Mouse (Mus musculus) left cerebral cortex, adult 2 months (tissue): Measurements from ENCODE around the gene Prkcd. TPM values are rescaled to one million over a fixed set of nuclear protein-coding genes. Genes with fewer than 3 reads are reported as not detected.
A peak's percentile ranks its signal among the peaks of the same experiment; 100 is the strongest.

Experiments used
- DNase-seq, 2 experiments: peaks; one replicate each; pipeline ENCODE4 v3.0.0; 2021 to 2022; ENCODE audit warnings: low spot score in 2 of 2, mixed read lengths in 1 of 2; ENCODE audit errors: extremely low spot score in 1 of 2
- H3K27ac ChIP-seq: fragments of 200-600 bp; 2 replicates; pipeline ENCODE4 v1.8.1; 2022
- H3K4me3 ChIP-seq: fragments of 200-600 bp; 2 replicates; pipeline ENCODE4 v1.8.1; 2022
- CTCF ChIP-seq: fragments of 200-600 bp; IDR thresholded peaks from 2 replicates; pipeline ENCODE4 v1.8.1; 2022; ENCODE audit warnings: antibody characterized with exemption, mild to moderate bottlenecking, moderate library complexity
- intact Hi-C: fragments of 180-260 bp; cut with DNase I; formaldehyde crosslinking; loops from one replicate; pipeline ENCODE4 v1.15.1; 2025
- total RNA-seq, 2 experiments: library from RNA; stranded (reverse); gene quantifications; 2 replicates each; pipeline ENCODE4 v1.2.3; 2021

The Prkcd gene
- total RNA-seq, 2 experiments from 2014 or later = 10.5 to 16.1 TPM

- peak in 1 of 2 experiments; percentile 35 for DNase-seq
- no peak overlapping the region for H3K4me3 ChIP-seq
- H3K27ac ChIP-seq = no peak overlapping the region
- intact Hi-C loops = loop anchor here (5.0 kb wide), 1 partner anchor 59 kb away; no protein-coding TSS in a partner anchor
- TF ChIP-seq CTCF = peak; percentile 50
Measured at GRCm38 (mm10) chr14:30650969-30651368, 25.0 kb upstream of the Prkcd start.

DNA sequence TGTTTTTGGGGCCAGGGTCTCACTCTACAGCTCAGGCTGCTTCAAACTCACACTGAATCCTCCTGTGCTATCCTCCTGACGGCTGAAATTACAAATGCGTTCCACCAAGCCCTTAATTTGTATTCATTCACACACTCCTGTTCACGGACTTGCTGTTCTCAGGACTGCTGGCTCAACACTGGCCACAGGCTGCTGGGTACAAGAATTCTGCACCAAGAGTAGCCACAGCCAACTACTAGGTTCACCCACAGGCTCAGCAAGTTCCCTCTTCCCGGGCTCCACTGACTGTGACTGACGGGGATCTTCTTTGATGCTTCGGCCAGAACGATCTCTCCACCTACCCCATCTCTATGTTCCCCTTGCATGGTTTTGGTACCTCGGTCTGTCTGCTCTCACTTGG lies 23.7 kb upstream of the Prkcd start:
- H3K27ac ChIP-seq = no peak overlapping the region
- no peak overlapping the region for H3K4me3 ChIP-seq
- intact Hi-C loops = loop anchor here (5.0 kb wide), 1 partner anchor 57 kb away; no protein-coding TSS in a partner anchor
- TF ChIP-seq CTCF = no peak
- no peak for DNase-seq

DNA sequence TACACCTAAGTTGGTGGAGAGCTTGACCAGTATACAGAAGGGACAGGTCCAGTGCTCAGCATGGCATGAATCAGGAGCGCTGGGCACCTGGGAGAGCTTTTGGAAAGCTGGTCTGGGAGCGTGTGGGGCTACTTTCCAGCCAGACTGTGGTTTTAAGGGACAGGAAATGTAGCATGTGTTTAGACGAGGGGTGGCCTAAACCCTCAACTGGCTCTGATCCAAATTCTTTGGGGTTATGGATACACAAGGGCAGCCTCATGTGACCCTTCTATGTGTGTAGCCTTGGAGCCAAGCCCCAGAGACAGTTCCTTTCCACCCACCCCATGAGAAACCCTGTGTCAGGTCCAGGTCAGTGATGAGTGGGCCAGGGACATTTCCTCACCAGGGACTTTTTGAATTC lies 22.5 kb upstream of the Prkcd start:
- no peak overlapping the region for H3K4me3 ChIP-seq
- no peak for DNase-seq
- no peak overlapping the region for H3K27ac ChIP-seq
- intact Hi-C loops = no loop called here
- TF ChIP-seq CTCF = no peak

DNA sequence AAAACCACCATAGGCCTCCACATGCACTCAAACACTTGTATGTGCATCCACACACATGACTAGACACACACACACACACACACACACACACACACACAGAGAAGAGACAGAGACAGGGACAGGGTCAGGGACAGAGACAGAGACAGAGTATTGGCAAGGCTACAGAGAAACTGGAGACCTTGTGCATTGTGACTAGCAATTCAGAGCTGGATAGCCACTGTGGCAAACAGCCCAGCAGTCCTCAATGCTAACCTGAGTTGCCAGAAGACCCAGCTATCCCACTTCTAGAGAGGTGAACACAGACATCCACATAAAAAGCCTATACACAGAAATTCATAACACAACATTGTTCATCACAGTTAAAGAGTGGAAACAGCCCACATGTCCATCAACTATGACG lies 20.5 kb upstream of the Prkcd start:
- no peak for DNase-seq
- TF ChIP-seq CTCF = no peak
- intact Hi-C loops = no loop called here
- H3K4me3 ChIP-seq = no peak overlapping the region
- no peak overlapping the region for H3K27ac ChIP-seq

- no peak for TF ChIP-seq CTCF
- no peak for DNase-seq
- intact Hi-C loops = no loop called here
Measured at GRCm38 (mm10) chr14:30645066-30645465, 19.1 kb upstream of the Prkcd start.

GRCm38 (mm10) chr14:30644026-30644425 lies 18.0 kb upstream of the Prkcd start:
- no peak for DNase-seq
- no peak for TF ChIP-seq CTCF
- intact Hi-C loops = no loop called here
- no peak overlapping the region for H3K27ac ChIP-seq
- H3K4me3 ChIP-seq = no peak overlapping the region

More at GRCm38 (mm10) chr14:30645066-30645465, 19.1 kb upstream of the Prkcd start:
- Histone ChIP-seq H3K4me3 (no peak overlapping the region), H3K27ac (no peak overlapping the region)

GRCm38 (mm10) chr14:30641748-30642147 lies 15.7 kb upstream of the Prkcd start:
- intact Hi-C loops = no loop called here
- no peak for DNase-seq
- H3K4me3 ChIP-seq = no peak overlapping the region
- H3K27ac ChIP-seq = no peak overlapping the region
- TF ChIP-seq CTCF = no peak

- no peak for DNase-seq
- no peak overlapping the region for H3K4me3 ChIP-seq
- H3K27ac ChIP-seq = no peak overlapping the region
- no peak for TF ChIP-seq CTCF
- intact Hi-C loops = no loop called here
Measured at GRCm38 (mm10) chr14:30638686-30639085, 12.7 kb upstream of the Prkcd start.

DNA sequence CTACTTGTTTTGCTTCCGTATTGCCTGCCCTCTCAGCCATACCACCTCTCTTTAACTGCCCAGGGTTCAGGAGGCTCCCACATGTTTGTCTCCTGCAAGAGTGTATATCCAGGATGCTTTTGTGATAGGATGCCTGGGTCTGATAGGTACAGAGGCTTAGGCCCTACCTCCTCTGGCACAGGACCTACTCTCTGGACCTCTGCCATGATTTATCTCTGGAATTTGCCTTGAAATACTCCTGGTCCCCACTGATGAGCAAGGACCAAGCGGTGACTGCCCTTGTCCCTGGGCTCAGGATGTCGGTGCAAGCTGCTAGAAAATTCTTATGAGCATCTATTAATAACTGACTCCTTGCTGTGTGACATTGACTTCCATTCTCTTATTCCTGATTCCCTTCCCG lies 12.0 kb upstream of the Prkcd start:
- H3K4me3 ChIP-seq = no peak overlapping the region
- intact Hi-C loops = no loop called here
- no peak for DNase-seq
- no peak for TF ChIP-seq CTCF
- no peak overlapping the region for H3K27ac ChIP-seq

- no peak overlapping the region for H3K4me3 ChIP-seq
- intact Hi-C loops = no loop called here
- no peak overlapping the region for H3K27ac ChIP-seq
- no peak for TF ChIP-seq CTCF
- DNase-seq = no peak
Measured at GRCm38 (mm10) chr14:30637087-30637486, 11.1 kb upstream of the Prkcd start.

GRCm38 (mm10) chr14:30636499-30636898 lies 10.5 kb upstream of the Prkcd start:
- Histone ChIP-seq H3K4me3 (no peak overlapping the region), H3K27ac (no peak overlapping the region)
- intact Hi-C loops = no loop called here
- DNase-seq = no peak
- no peak for TF ChIP-seq CTCF

GRCm38 (mm10) chr14:30635219-30635910 lies 9.4 kb upstream of the Prkcd start:
- DNase-seq = no peak
- Histone ChIP-seq H3K27ac (no peak overlapping the region), H3K4me3 (no peak overlapping the region)
- no peak for TF ChIP-seq CTCF
- intact Hi-C loops = no loop called here

DNA sequence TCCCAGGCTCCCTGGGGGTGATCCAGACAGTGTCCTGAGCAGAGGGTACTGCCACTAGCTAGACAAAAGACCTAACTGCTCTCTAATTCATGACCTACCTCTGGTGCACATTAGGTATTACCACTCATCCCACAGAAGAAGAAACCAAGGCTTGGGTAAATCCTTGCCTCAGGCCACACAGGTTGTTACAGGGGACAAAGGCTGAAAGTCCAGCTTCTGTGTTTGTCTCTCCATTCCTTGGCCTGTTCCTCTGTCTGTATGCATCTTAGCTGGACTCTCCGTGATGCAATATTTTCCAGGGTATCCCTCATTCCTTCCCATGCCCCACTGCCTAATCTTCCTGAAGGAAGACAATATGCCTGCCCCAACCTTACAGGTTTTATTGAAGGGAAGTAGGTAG lies 8.4 kb upstream of the Prkcd start:
- H3K4me3 ChIP-seq = no peak overlapping the region
- no peak for DNase-seq
- H3K27ac ChIP-seq = no peak overlapping the region
- intact Hi-C loops = no loop called here
- no peak for TF ChIP-seq CTCF
